Mouse (Mus musculus) limb, embryonic 12.5 days (tissue): ENCODE measurements around the gene Arhgap35. TPM values are rescaled to one million over a fixed set of nuclear protein-coding genes. Genes with fewer than 3 reads are reported as not detected.

ENCODE experiments used
- ATAC-seq: fragments of 200-750 bp; cut with Nextera tagmentation; 2 replicates; pipeline ENCODE4 v1.8.0; 2017; ENCODE audit warnings: low read depth, moderate TSS enrichment; ENCODE audit not compliant: insufficient number of reproducible peaks, insufficient read depth, low FRiP score, low TSS enrichment
- H3K27ac ChIP-seq: fragments of 300-500 bp; sonication (generic); 2 replicates; pipeline ENCODE4 v1.5.1; 2016; ENCODE audit warnings: mild to moderate bottlenecking, moderate library complexity
- H3K27me3 ChIP-seq: fragments of 300-500 bp; sonication (generic); 2 replicates; pipeline ENCODE4 v1.6.1; 2016; ENCODE audit warnings: mild to moderate bottlenecking, moderate library complexity
- H3K36me3 ChIP-seq: fragments of 300-500 bp; sonication (generic); 2 replicates; pipeline ENCODE4 v1.6.1; 2016; ENCODE audit warnings: mild to moderate bottlenecking, moderate library complexity
- H3K4me1 ChIP-seq: fragments of 300-500 bp; sonication (generic); replicated peaks from 2 replicates; pipeline ENCODE4 v1.6.1; 2016
- H3K4me2 ChIP-seq: fragments of 300-500 bp; sonication (generic); 2 replicates; pipeline ENCODE4 v1.6.1; 2016; ENCODE audit warnings: mild to moderate bottlenecking, moderate library complexity
- H3K4me3 ChIP-seq: fragments of 300-500 bp; sonication (generic); replicated peaks from 2 replicates; pipeline ENCODE4 v1.5.1; 2016; ENCODE audit warnings: mild to moderate bottlenecking
- H3K9ac ChIP-seq: fragments of 300-500 bp; sonication (generic); replicated peaks from 2 replicates; pipeline ENCODE4 v1.6.1; 2016; ENCODE audit warnings: mild to moderate bottlenecking, moderate library complexity
- H3K9me3 ChIP-seq: fragments of 300-500 bp; sonication (generic); 2 replicates; pipeline ENCODE4 v1.6.1; 2016; ENCODE audit warnings: mild to moderate bottlenecking, moderate library complexity
- WGBS: fragments of 180-500 bp; shearing (Covaris S2); methylation state at CpG from one replicate; pipeline ENCODE4 v1.1.7; 2016; 5-methylcytosine and 5-hydroxymethylcytosine counted together
- polyA plus RNA-seq: library from polyadenylated mRNA; unstranded; fragments of >200 nt; fragmentation: Nextera tagmentation; extraction: Ambion mirVana; gene quantifications from 2 replicates; pipeline ENCODE4 v1.2.1, GENCODE M21; 2016

Arhgap35 gene
- polyA plus RNA-seq, 1 experiment from 2014 or later: 25.6 TPM

- Histone ChIP-seq H3K27me3 (no peaks in the 10 kb centered on the region), H3K4me3 (no peak overlapping the region), H3K4me2 (no peak overlapping the region), H3K9ac (no peak overlapping the region), H3K4me1 (peaks cover 7% of the 10 kb centered on the region), H3K27ac (no peak overlapping the region), H3K9me3 (no peaks in the 10 kb centered on the region), H3K36me3 (peaks cover 18% of the 10 kb centered on the region)
- WGBS: 86% methylated on average over 6 of the region's 6 CpGs
- no peak for ATAC-seq
Observed at GRCm38 (mm10) chr7:16451656-16452055, 163.1 kb downstream of the Arhgap35 start.

Other genes starting within 250 kb of the Arhgap35 start
- gene Sae1, start 227.2 kb downstream of the Arhgap35 start, polyA plus RNA-seq: 404 and 415 TPM in 2 replicates
- 26.3 and 26.8 TPM in 2 replicates for gene Zc3h4, start 214.1 kb downstream of the Arhgap35 start, polyA plus RNA-seq
- gene Tmem160, start 162.2 kb downstream of the Arhgap35 start, polyA plus RNA-seq: 59.7 and 62.0 TPM in 2 replicates
- 0.42 and 0.44 TPM in 2 replicates for gene Npas1, start 137.3 kb downstream of the Arhgap35 start, polyA plus RNA-seq
- not detected in 2 replicates for gene Ceacam15, start 60.7 kb upstream of the Arhgap35 start, polyA plus RNA-seq
- not detected in 2 replicates for gene Ceacam9, start 106.9 kb upstream of the Arhgap35 start, polyA plus RNA-seq
- 239 and 245 TPM in 2 replicates for gene Ap2s1, start 123.4 kb upstream of the Arhgap35 start, polyA plus RNA-seq
- 43.7 and 48.7 TPM in 2 replicates for gene Slc1a5, start 166.3 kb upstream of the Arhgap35 start, polyA plus RNA-seq
- 148 and 155 TPM in 2 replicates for gene Strn4, start 200.9 kb upstream of the Arhgap35 start, polyA plus RNA-seq
- gene Fkrp, start 201.7 kb upstream of the Arhgap35 start, polyA plus RNA-seq: 33.1 and 34.8 TPM in 2 replicates
- 16.0 and 16.2 TPM in 2 replicates for gene Prkd2, start 227.9 kb upstream of the Arhgap35 start, polyA plus RNA-seq